Mouse (Mus musculus): ENCODE results near the gene Rnaseh2b. TPM values are rescaled to one million over a fixed set of nuclear protein-coding genes. Genes with fewer than 3 reads are reported as not detected.

The Rnaseh2b gene
- total RNA-seq, 1 experiment = 16.4 TPM

DNA sequence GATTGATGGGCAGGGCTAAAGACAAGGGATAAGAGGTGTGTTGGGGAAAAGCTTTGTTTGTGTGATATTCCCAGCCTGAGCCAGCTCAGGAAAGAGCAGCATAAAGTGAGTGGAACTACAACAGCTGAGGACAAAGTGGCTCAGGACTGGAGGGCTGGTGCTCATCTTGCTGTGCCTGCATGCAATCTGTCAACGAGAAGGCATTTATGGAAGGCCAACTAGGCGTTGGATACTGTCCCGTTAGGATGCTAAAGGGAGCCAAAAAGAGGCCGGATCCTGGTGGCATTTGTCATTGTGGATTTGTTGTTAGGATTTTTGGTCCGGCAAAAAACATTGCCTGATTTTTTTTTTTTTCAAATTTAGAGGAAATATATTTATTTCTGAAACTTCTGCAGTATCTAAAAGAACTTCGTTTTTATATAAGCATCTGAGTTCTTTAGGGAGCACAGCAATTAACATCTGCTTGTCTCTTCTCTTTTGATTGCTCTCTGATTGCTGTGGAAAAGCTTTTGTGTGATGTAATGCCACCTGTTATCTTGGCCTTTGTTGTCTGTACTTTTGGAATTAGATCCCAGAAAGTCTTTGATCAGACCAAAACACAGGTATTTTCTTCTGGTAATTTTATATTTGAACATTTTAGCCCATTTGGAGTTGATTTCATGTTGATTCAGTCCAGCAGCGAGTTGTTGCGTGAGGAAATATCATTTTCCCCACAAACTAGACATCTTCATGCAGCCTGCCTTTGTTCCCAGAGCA is 49.7 kb downstream of the Rnaseh2b start:
- peaks cover 6 to 16% of the 10 kb centered on the region in 2 experiments; a peak in 3 of 4 replicates for H3K4me1 ChIP-seq (ENCODE audit: control insufficient read depth in 2 of 2, insufficient read depth in 2 of 2, low read length in 2 of 2, poor library complexity in 1 of 2)
- no peak for DNase-seq (ENCODE audit: low read depth, low spot score)
- no peak overlapping the region for H3K4me3 ChIP-seq (ENCODE audit: insufficient read depth in 1 of 2, low read depth in 1 of 2, low read length in 2 of 2, poor library complexity in 1 of 2, severe bottlenecking in 1 of 2)
- no peak overlapping the region for H3K9ac ChIP-seq (ENCODE audit: insufficient read depth, low read depth, low read length, poor library complexity, severe bottlenecking)
- TF ChIP-seq MAFK (IDR thresholded peaks at IDR 0.05; ENCODE audit: insufficient read depth, low read depth, low read length) (no peak), ZC3H11A (IDR thresholded peaks at IDR 0.05; ENCODE audit: borderline replicate concordance, low read depth, low read length) (no peak), CHD2 (IDR thresholded peaks at IDR 0.05; ENCODE audit: low read depth, low read length) (no peak), HCFC1 (IDR thresholded peaks at IDR 0.05; ENCODE audit: borderline replicate concordance, insufficient read depth, low read length) (no peak), ZNF384 (IDR thresholded peaks at IDR 0.05; ENCODE audit: low read depth, low read length) (no peak)
- H3K9me3 ChIP-seq (ENCODE audit: control insufficient read depth, insufficient read depth, low read depth, low read length) = no peaks in the 10 kb centered on the region
- in situ Hi-C loops (cut with MboI; ENCODE audit: low sequenced_read_pairs in 2 of 2, unreplicated experiment in 2 of 2) = no loop called here
- peaks cover 2% of the 10 kb centered on the region; the same call in 1 of the 2 replicates for H3K36me3 ChIP-seq (ENCODE audit: control insufficient read depth, insufficient read depth, low read length, poor library complexity, severe bottlenecking)
- no peak overlapping the region for H3K27ac ChIP-seq (ENCODE audit: insufficient read depth, low read depth, low read length, poor library complexity, severe bottlenecking)

DNA sequence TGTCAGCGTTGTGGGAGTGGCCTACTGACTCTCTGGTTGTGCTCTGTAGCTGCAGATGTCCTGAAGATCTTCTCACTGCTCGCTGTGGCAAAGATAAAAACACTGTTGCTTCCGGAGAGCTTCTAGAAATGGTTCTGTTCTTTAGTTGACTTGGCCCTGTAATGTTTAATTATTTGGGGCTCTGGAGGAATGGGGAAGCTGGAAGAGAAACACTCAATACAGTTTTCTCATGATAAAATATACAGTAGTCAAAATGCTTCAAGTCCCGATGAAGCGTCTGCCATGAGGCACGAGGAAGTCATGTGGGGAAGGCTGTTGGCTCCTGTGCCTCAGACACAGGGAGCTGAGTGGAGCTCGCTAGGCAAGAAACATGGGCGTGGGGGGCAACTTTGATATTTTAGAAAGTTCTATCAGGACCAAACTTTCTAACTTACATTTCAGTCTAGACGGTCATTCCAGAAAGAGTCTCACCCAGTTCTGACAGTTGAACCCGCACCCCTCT is 50.3 kb downstream of the Rnaseh2b start:
- in situ Hi-C loops (cut with MboI; ENCODE audit: low sequenced_read_pairs in 2 of 2, unreplicated experiment in 2 of 2) = no loop called here
- Histone ChIP-seq H3K27ac (ENCODE audit: insufficient read depth, low read depth, low read length, poor library complexity, severe bottlenecking) (no peak overlapping the region), H3K9me3 (ENCODE audit: control insufficient read depth, insufficient read depth, low read depth, low read length) (no peaks in the 10 kb centered on the region), H3K9ac (ENCODE audit: insufficient read depth, low read depth, low read length, poor library complexity, severe bottlenecking) (no peak overlapping the region), H3K4me1 (ENCODE audit: control insufficient read depth in 2 of 2, insufficient read depth in 2 of 2, low read length in 2 of 2, poor library complexity in 1 of 2) (peaks cover 6 to 16% of the 10 kb centered on the region in 2 experiments; a peak in 3 of 4 replicates), H3K4me3 (ENCODE audit: insufficient read depth in 1 of 2, low read depth in 1 of 2, low read length in 2 of 2, poor library complexity in 1 of 2, severe bottlenecking in 1 of 2) (no peak overlapping the region), H3K36me3 (ENCODE audit: control insufficient read depth, insufficient read depth, low read length, poor library complexity, severe bottlenecking) (peaks cover 2% of the 10 kb centered on the region; the same call in 1 of the 2 replicates)
- no peak for DNase-seq (ENCODE audit: low read depth, low spot score)
- TF ChIP-seq ZC3H11A (IDR thresholded peaks at IDR 0.05; ENCODE audit: borderline replicate concordance, low read depth, low read length) = no peak
- no peak for TF ChIP-seq ZNF384 (IDR thresholded peaks at IDR 0.05; ENCODE audit: low read depth, low read length)
- no peak for TF ChIP-seq CHD2 (IDR thresholded peaks at IDR 0.05; ENCODE audit: low read depth, low read length)
- TF ChIP-seq HCFC1 (IDR thresholded peaks at IDR 0.05; ENCODE audit: borderline replicate concordance, insufficient read depth, low read length) = no peak
- TF ChIP-seq MAFK (IDR thresholded peaks at IDR 0.05; ENCODE audit: insufficient read depth, low read depth, low read length) = no peak

GRCm38 (mm10) chr14:62346570-62346969 is 54.2 kb downstream of the Rnaseh2b start:
- Histone ChIP-seq H3K4me1 (ENCODE audit: control insufficient read depth in 2 of 2, insufficient read depth in 2 of 2, low read length in 2 of 2, poor library complexity in 1 of 2) (peaks cover 8 to 20% of the 10 kb centered on the region in 2 experiments), H3K9ac (ENCODE audit: insufficient read depth, low read depth, low read length, poor library complexity, severe bottlenecking) (no peak overlapping the region), H3K36me3 (ENCODE audit: control insufficient read depth, insufficient read depth, low read length, poor library complexity, severe bottlenecking) (peaks cover 4% of the 10 kb centered on the region; the same call in 1 of the 2 replicates), H3K9me3 (ENCODE audit: control insufficient read depth, insufficient read depth, low read depth, low read length) (no peaks in the 10 kb centered on the region), H3K4me3 (ENCODE audit: insufficient read depth in 1 of 2, low read depth in 1 of 2, low read length in 2 of 2, poor library complexity in 1 of 2, severe bottlenecking in 1 of 2) (no peak overlapping the region), H3K27ac (ENCODE audit: insufficient read depth, low read depth, low read length, poor library complexity, severe bottlenecking) (no peak overlapping the region)
- in situ Hi-C loops (cut with MboI; ENCODE audit: low sequenced_read_pairs in 2 of 2, unreplicated experiment in 2 of 2) = no loop called here
- no peak for TF ChIP-seq HCFC1 (IDR thresholded peaks at IDR 0.05; ENCODE audit: borderline replicate concordance, insufficient read depth, low read length)
- TF ChIP-seq CHD2 (IDR thresholded peaks at IDR 0.05; ENCODE audit: low read depth, low read length) = no peak
- no peak for TF ChIP-seq ZC3H11A (IDR thresholded peaks at IDR 0.05; ENCODE audit: borderline replicate concordance, low read depth, low read length)
- TF ChIP-seq MAFK (IDR thresholded peaks at IDR 0.05; ENCODE audit: insufficient read depth, low read depth, low read length) = no peak
- TF ChIP-seq ZNF384 (IDR thresholded peaks at IDR 0.05; ENCODE audit: low read depth, low read length) = no peak
- no peak for DNase-seq (ENCODE audit: low read depth, low spot score)

- in situ Hi-C loops (cut with MboI; ENCODE audit: low sequenced_read_pairs in 2 of 2, unreplicated experiment in 2 of 2) = no loop called here
- no peak for DNase-seq (ENCODE audit: low read depth, low spot score)
- Histone ChIP-seq H3K27ac (ENCODE audit: insufficient read depth, low read depth, low read length, poor library complexity, severe bottlenecking) (no peak overlapping the region), H3K9me3 (ENCODE audit: control insufficient read depth, insufficient read depth, low read depth, low read length) (no peaks in the 10 kb centered on the region), H3K4me1 (ENCODE audit: control insufficient read depth in 2 of 2, insufficient read depth in 2 of 2, low read length in 2 of 2, poor library complexity in 1 of 2) (peaks cover 8 to 20% of the 10 kb centered on the region in 2 experiments), H3K4me3 (ENCODE audit: insufficient read depth in 1 of 2, low read depth in 1 of 2, low read length in 2 of 2, poor library complexity in 1 of 2, severe bottlenecking in 1 of 2) (no peak overlapping the region), H3K36me3 (ENCODE audit: control insufficient read depth, insufficient read depth, low read length, poor library complexity, severe bottlenecking) (peaks cover 7% of the 10 kb centered on the region; the same call in 1 of the 2 replicates), H3K9ac (ENCODE audit: insufficient read depth, low read depth, low read length, poor library complexity, severe bottlenecking) (no peak overlapping the region)
- TF ChIP-seq CHD2 (IDR thresholded peaks at IDR 0.05; ENCODE audit: low read depth, low read length) (no peak), MAFK (IDR thresholded peaks at IDR 0.05; ENCODE audit: insufficient read depth, low read depth, low read length) (no peak), ZC3H11A (IDR thresholded peaks at IDR 0.05; ENCODE audit: borderline replicate concordance, low read depth, low read length) (no peak), ZNF384 (IDR thresholded peaks at IDR 0.05; ENCODE audit: low read depth, low read length) (no peak), HCFC1 (IDR thresholded peaks at IDR 0.05; ENCODE audit: borderline replicate concordance, insufficient read depth, low read length) (no peak)
These were observed 54.7 kb downstream of the Rnaseh2b start for GRCm38 (mm10) chr14:62347103-62347502.
